Mouse (Mus musculus) brain, adult 2 months (tissue): ENCODE results near the gene Nxf1.
A peak's percentile ranks its signal among the peaks of the same experiment; 100 is the strongest.

Source experiments
- DNase-seq: peaks from one replicate; pipeline ENCODE4 v3.0.0; 2011; ENCODE audit warnings: low read depth, low spot score

Nxf1 gene

DNA sequence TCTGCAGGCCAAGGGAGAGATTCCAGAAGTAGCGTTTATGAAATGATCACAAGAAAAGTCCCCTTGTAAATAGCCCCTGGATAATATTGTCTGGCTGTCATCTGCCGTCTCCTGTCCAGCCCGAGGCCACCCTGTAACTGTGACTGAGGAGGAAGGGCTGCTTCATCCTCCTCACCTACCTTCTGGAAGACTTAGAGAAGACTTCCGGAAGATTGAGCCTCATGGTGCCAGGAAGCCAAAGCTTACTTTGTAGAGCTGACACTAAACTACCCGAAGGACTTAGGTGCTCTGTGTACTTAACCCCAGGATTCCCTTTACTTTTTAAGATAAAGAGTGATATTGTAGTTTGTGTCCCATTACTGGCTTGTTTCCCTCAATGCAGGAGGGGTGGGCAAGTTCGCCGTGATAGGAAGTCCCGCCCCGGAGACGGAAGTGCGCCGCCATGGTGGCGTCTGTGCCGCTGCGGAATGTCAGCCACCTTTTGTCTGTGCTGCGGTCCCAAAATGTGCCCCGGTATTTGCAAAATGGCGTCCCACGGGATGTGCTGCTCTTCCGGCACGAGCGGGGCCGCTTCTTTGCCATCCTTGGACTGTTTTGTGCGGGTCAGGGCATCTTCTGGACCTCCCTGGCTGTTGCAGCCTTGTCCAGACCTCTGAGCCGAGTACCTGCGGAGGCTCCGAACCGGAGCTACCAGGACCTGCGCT is 13.8 kb downstream of the Nxf1 start, which contains the start of gene Tmem223:
TSS of gene Tmem223 (plus strand) at position 430 of the 704 bp plus-strand sequence.
- peak; percentile 90 for DNase-seq

DNA sequence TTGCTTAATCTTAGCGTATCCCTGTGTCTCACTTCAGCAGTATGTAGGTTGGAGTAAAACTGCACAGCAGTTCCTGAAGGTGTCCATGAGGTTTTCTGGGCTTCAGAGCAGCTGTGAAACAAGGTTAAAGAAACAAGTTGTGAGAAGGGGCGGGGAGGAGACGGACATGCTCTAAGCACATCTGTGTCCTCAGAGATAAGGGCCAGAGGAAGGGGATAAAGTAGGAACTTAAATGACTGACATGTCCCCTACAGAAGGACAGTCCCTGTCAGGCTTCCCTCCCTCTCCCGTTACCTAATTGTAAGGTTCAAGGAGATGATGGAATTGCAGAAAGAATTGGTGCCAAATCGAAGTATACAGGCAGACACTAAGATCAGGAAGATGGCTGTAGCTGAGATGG is 16.1 kb downstream of the Nxf1 start:
- DNase-seq, result no peak

DNA sequence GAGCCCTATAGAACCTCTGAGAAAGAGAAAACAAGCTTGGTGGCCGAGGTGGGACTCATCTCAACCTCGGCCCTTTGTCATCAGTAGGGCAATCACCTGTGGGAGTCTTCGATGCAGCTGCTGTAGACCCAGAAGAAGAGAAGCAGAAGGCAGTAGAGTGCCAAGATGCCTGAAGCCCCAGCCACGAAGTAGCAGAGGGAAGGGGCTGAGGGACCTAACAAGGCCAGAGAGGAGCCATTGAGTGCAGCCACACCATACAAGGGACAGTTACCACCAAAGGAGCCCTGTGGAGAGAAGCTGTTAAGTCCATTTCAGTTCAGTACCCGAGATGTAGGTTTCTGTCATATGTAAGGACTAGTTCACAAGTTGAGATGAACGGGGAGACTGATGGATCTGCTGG is 16.5 kb downstream of the Nxf1 start:
- DNase-seq, result no peak

DNA sequence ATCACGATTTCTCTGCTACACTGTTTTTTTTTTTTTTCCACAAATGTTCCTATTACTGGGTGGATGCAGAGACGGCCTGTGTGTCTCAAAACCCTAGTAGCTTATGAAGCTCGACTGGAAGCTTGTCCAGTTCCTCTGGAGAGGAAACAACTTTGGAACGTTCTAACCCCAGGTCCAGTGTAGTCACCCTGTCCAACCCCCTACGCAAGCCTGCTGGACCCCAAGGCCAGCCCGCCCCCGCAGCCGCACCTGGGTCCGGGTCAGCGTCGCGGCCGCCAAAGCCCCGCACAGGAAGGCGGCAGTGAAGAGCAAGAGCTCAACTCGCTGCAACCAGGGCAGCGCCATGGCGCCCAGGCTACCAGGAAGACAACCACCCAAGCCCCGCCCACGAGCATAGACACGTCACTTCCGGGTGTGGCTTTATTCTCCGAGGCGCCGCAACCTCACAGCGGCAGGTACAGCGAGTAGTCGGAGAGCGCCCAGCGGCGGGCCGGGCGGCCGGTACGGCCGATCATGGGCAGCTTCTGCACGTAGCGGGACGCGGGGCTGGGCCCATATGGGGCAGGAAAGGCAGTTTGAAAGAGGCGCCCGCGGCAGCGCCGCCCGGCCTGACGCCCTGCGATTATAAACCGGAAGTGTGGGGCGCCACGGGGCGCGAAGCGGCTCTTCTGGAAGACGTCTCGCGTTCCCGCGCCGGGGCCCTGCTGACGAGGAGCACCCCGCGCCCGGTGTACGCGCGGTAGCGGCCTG is 17.4 kb downstream of the Nxf1 start, which contains the start of gene Tmem179b:
TSS of gene Tmem179b (minus strand) at position 382 of the 750 bp plus-strand sequence.
- peak; percentile 97 for DNase-seq

DNA sequence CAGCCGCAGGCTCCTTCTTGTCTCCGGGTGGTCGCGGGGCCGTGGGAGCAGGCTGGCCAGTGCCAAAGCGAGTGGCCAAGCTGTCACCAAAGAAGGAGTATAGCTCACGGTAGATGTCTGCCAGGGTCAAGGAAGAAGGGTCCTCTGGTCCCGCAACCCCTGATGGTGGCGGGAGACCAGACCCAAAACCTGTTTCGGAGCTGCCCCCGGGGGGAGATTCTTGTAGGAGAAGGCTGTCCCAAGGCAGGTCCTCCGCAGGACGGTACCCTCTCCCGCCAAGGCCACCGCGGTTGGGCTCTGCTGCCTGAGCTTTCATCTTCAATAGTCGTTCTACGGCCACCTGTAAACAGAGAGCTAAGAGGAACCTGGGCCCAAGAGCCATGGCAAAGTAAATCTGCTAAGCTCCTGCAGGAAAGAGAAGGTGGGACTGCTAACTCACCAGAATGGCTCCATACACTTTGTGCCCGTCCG is 18.1 kb downstream of the Nxf1 start:
- peak; percentile 24 for DNase-seq

DNA sequence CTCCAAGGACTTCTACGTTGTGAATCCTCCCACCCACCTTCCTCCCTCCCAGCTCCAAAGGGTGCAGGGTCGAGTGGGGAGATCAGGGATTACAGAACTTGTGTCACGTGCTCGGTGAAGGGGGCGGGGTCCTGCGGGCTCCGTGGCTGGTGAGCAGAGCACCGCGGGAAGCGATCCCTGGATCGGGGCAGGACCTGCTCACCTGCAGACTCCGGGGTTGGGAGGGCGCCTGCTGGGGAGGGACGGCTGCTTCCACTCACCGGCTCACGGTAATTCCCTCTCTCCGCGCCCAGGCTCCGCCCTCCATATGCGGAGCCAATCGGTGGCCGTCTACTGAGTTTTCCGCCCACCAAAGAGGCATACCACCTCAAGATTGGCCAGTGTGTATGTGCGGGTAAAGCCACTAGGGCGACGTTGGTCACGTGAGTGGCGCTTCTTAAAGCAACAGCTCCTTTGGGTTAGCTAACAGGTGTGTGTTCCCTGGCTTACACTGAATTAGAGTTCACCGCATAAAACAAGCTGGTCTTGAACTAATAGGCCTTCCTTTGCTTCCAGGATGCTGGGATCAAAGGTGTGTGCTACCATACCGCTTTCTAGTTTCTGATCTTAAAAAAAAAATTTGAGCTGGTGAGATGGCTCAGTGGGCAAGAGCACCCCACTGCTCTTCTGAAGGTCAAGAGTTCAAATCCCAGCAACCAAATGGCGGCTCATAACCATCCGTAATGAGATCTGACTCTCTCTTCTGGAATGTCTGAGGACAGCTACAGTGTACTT is 29.3 kb downstream of the Nxf1 start, which contains the start of gene Taf6l:
TSS of gene Taf6l (minus strand) at position 410 of the 774 bp plus-strand sequence.
- DNase-seq, result peak; percentile 99

DNA sequence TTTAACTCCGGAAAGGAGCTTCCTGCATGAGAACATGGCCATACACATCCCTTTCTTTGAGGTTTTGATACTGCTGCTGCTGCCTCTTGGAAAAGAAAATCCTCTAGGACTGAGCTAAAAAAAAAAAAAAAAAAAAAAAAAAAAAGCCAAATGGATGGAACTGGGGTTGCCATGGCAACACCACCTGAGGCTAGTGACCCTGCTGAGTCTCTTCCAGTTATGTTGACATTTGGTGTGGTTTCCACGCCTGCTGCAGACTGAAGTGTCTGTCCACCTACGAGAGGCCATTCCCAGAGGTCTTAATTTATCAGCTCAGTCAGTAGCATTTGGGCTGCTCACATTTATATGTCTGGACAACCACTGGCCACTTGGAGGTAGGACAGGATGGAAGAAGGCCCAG is 31.6 kb downstream of the Nxf1 start:
- DNase-seq, result peak; percentile 72

DNA sequence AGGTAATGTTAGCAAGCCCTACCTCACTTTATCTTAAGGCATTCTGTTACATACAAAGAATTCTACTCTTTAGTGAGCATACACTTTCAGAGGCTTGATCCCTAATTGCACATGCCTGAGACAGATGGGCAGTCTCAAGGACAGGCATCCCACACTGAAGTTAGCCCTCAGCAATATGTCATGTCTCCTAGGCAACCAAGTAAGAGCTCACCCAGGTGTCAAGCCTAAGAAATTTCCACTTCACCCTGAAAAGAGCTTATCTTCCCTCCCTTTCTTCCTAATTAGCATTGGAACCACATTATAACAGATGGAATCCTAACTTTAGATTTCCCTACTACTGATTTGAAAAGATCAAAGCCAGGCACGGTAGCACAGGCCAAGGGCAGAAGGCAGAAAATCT is 32.3 kb downstream of the Nxf1 start:
- peak; percentile 81 for DNase-seq

DNA sequence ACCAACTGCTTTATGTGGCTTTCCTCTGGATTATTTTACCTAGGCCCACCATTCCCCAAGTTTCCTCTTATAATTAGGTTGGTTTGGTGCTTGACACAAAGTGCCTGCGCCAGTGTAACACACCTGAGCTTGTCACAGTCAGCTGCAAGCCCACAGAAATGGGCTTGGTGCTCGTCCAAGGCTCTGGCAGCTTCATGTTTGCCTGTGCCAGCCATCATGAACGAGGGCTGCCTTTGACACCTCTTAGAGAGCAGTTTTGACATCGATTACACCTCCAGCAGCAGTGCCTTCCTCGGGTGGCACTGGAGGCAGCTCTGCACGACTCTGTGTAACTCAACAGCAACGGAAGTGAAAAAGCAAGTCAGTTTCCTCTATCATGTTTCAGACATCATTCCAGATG is 33.3 kb downstream of the Nxf1 start:
- peak; percentile 40 for DNase-seq

DNA sequence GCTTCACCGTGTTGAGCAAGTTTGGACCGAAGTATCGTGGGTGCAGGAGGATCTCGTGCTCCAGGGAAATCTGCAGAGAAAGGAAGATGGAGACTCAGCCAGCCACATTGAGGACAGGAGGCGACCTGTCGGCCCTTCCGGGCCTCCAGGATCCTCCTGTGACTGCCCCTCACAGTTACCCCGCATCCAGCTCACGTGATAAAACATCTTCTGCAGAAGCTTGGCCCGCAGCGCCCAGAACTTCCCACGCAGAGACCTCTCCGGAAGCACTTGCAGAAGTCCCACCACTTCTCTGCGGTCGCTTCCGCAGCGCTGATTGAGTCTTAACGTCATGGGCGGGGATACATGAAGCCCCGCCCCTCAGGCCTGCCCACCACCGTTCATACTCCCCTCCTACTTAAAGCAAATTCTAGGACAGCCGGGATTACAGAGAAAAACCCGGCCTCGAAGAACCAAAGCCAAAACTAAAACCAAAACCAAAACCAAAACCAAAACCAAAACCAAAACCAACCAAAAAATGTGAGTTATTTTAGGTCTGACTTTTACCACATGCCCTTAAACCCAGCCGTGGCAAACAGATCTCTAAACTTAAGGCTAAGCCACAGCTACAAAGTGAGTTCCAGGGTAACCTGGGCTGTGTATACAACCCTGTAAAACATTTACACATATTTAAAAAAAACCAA is 41.5 kb downstream of the Nxf1 start, which contains the start of gene Polr2g:
TSS of gene Polr2g (minus strand) at position 314 of the 683 bp plus-strand sequence.
- DNase-seq, result peak; percentile 98

DNA sequence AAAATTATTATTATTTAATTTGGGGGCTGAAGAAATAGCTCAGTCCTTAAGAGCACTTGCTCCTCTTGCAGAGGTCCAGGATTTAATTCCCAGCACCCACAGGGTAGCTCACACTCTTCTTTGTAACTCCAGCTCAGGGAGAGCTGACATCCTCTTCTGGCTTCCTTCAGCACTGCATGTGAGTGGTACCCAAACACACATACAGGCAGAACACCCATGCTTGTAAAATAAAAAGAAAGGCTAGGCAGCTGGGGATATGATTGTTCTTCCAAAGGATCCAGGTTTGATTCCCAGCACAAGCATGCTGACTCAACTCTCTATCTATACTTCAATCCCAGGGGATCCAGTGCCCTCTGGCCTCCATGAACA is 42.1 kb downstream of the Nxf1 start:
- no peak for DNase-seq

DNA sequence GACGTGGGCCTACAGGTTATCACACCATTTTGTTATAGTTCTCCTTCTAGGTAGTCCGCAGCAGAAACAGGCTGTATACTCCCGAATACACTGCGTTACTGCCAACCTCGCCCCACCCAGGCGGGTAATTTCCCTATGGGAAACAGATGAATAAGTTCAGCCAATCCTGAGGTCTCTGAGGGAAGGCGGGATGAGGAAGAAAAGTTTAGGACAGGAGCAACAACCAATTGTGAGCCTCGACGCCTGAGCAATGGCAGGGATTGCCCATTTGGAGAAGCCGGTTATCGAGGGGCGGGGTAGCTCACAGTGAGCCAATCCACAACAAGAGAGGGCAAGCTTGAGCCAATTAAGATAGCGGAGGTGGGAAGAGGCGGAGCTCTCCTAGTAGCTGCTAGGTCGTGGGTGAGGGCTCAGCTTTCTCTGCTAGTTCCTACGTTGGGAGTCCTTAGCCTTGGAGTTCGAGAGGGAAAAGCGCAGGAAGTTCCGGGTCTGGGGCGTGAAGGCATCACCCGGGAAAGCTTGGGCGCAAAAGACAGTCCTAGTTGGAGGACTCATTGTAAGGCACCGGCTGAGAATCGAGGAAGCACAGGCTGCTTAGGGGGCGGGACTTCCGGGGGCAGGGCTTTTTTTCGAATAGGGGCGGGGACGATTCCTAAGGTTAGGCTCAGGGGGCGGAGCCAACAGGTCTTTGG is 45.4 kb downstream of the Nxf1 start, which contains the start of gene Zbtb3:
TSS of gene Zbtb3 (plus strand) at position 426 of the 692 bp plus-strand sequence.
- peak; percentile 100 for DNase-seq

DNA sequence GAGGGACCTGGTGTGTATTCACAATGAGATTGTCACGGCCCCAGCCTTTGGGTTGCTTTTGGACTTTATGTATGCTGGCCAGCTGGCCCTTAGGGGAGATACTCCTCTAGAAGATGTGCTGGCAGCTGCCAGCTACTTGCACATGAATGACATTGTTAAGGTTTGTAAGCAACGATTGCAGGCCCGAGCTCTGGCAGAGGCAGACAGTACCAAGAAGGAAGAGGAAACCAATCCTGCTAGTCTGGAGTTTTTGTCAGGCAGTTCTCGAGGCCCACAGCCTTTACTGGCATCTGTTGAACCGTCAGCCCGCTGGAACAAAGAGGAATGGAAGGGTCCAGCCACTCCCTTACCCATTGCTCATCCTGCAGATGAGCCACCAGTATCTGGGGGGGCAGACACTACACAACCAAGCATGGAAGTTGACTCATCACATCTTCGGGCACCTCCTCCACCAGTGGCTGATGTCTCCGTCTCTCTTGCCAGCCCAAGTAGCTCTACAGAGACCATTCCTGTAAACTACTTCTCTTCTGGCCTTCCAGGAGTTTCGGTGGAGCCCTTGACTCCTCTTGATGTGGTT is 46.4 kb downstream of the Nxf1 start:
- peak; percentile 48 for DNase-seq

DNA sequence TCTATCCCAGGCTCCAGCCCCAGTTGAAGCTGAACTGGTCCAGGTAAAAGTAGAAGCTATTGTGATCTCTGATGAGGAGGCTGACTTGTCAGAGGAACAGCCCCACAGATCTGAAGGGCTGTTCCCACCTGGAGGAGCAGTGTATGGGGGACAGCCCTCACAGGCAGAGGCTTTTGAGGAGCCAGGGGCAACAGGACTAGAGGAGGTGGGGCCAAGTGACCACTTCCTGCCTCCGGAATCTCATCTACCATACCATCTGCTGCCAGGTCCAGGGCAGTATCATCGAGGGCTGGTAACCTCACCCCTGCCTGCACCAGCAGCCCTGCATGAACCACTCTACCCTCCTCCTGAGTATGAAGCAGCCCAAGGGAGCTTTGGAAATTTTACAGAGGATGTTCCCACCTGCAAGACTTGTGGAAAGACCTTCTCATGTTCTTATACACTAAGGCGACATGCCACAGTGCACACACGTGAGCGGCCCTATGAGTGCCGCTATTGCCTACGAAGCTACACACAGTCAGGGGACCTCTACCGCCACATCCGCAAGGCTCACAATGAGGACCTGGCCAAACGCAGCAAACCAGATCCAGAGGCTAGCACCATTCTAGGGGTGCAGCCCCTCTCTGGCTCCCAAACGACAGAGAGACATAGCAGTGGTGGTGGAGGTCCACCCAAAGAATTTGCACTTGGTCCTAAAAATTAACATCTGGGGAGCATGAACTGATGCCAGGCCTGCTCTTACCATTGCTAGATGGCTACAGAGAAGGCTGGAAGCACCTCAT is 47.2 kb downstream of the Nxf1 start:
- no peak for DNase-seq

DNA sequence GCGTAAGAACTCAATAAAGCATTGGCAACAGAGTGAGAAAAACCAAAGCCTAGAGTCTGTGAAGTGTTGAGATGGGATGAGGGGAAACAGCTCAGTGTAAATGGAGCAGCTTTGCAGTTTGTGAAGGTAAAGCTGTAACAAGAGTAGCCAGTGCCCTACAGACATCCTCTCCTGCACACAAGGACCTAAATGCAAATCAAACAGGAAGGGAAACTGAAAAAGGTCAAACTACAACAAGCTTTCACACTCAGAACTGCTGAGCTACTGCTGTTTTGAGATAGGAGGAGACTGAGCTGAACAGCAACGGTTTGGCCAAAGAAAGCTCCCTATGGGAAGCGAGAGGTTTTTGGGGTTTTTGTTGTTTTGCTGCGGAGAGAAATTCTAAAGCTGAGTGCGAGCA is 49.9 kb downstream of the Nxf1 start:
- no peak for DNase-seq

DNA sequence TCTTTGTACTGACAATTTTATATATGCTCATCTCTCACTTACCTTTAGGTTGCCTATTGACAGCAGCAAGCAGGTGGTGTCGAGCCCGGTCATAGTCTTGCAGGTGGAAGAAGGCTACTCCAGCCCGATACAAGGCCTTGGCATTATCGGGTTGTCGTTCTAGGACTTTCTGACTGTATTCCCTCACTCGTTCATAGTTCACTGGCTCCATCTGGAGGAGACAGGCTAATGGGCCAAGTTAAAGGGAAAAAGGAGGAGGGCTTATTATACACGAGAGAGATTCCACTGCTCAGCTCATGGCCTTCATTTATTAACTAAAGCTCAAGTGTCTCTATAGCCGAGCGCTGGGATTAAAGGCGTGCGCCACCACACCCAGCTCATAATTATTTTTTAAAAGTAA is 58.9 kb downstream of the Nxf1 start:
- DNase-seq, result peak; percentile 54

DNA sequence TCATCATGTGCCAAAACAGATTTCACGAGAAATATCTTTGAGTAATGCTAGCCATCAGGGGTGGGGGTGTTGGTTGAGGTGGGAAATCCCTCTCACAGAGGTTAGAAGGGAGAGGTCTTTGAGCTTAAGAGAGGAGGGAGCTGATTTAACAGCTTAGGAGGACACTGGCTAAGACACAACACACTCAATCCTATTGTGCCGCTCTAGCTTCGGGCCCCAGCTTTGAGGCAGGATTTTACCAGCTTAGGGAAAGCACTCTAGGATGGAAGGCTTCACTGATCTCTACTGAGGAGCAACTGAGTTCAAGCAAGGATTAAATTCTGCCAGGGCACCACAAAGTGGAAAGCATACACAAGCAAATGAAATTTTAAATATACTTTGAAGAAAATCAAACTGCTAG is 60.1 kb downstream of the Nxf1 start:
- no peak for DNase-seq

DNA sequence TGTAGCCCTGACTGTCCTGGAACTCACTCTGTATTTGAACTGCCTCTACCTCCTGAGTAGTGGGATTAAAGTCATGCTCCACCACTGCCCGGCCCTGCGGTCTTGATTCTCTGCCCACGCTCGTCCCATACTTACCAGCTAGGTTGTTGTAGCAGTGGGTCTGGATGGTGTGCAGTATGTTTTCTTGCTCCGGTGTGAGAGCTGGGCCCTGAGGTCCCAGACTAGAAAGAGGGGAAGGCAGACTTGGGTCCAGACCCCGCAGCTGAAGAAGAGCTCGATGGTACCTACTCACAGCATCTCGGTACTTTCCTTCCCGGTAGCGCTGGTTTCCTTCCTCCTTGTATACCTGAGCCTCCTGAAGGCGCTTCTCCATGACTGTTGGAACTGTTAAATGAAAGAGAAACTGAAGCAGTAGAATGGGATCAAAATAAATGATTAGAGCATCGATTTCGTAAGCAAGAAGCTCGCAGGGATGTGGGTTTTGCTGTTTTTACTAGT is 61.5 kb downstream of the Nxf1 start:
- no peak for DNase-seq
